Mouse (Mus musculus): ENCODE data around the gene Lfng. TPM values are rescaled to one million over a fixed set of nuclear protein-coding genes. Genes with fewer than 3 reads are reported as not detected.

Lfng gene
- total and polyA plus RNA-seq, 3 experiments: not detected

DNA sequence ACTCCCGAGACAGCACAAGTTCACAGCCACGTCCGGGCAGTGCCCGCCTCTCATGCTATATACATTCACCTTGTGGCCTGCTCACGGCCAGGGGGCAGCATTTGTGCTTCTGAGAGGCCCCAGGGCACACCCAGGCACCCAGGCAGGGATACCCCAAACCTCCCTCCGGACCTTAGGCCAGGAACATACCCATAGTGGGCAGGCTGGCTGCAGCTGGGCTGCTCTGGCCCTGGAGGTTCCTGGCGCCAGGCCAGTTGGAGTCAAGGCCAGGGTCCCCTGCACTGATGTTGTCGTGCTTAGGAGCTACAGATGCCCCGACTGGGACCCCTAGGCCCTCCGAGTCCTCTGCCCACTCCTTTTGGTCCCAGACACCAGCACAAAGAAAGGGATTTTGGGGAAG lies 14.4 kb downstream of the Lfng start:
- Histone ChIP-seq H3K4me2 (ENCODE audit: insufficient read depth, low read depth, poor library complexity, severe bottlenecking) (no peak overlapping the region), H3K4me1 (ENCODE audit: control insufficient read depth in 1 of 2, insufficient read depth in 2 of 2) (peaks cover 10 to 25% of the 10 kb centered on the region in 2 experiments), H3K27me3 (replicated peaks) (no peaks in the 10 kb centered on the region), H3K27ac (ENCODE audit: insufficient read depth, low read depth) (no peak overlapping the region), H3K4me3 (replicated peaks in 1 of 3; ENCODE audit: low read depth in 2 of 3, low read length in 2 of 3, poor library complexity in 1 of 3) (no peak overlapping the region), H3K36me3 (replicated peaks in 1 of 2; ENCODE audit: control insufficient read depth in 1 of 2, insufficient read depth in 1 of 2, low read length in 1 of 2) (peaks cover 0 to 8% of the 10 kb centered on the region in 2 experiments), H3K9ac (ENCODE audit: insufficient read depth, low read depth) (no peak overlapping the region), H3K9me3 (replicated peaks; ENCODE audit: low read length) (no peaks in the 10 kb centered on the region), H3K79me2 (replicated peaks; ENCODE audit: control insufficient read depth, extremely low read depth, insufficient read depth, poor library complexity, severe bottlenecking) (no peaks in the 10 kb centered on the region)
- no peak for TF ChIP-seq USF1 (IDR thresholded peaks at IDR 0.05; ENCODE audit: low read depth, low read length)
- TF ChIP-seq UBTF (IDR thresholded peaks at IDR 0.05; ENCODE audit: low read depth, low read length): no peak
- no peak for TF ChIP-seq ZC3H11A (IDR thresholded peaks at IDR 0.05; ENCODE audit: low read depth, low read length)
- no peak for TF ChIP-seq SMC3 (IDR thresholded peaks at IDR 0.05; ENCODE audit: low read depth, low read length)
- TF ChIP-seq CTCF (conservative IDR thresholded peaks at IDR 0.05 in 1 of 2, IDR thresholded peaks at IDR 0.05 in 1 of 2; ENCODE audit: low read depth in 2 of 2, low read length in 2 of 2): no peak
- TF ChIP-seq ZKSCAN1 (IDR thresholded peaks at IDR 0.05; ENCODE audit: borderline replicate concordance, low read depth, low read length): no peak
- TF ChIP-seq MAX (IDR thresholded peaks at IDR 0.05; ENCODE audit: low read length): no peak
- no peak for TF ChIP-seq ETS1 (conservative IDR thresholded peaks at IDR 0.05; ENCODE audit: low read depth, low read length)
- TF ChIP-seq ZNF384 (IDR thresholded peaks at IDR 0.05; ENCODE audit: low read depth, low read length): no peak
- no peak for TF ChIP-seq MYC (IDR thresholded peaks at IDR 0.05; ENCODE audit: low read depth, low read length)
- no peak for TF ChIP-seq MAZ (IDR thresholded peaks at IDR 0.05; ENCODE audit: low read depth, low read length)
- DNase-seq (ENCODE audit: extremely low read depth): no peak
- in situ Hi-C loops (cut with MboI; ENCODE audit: low pct_ligation_motif_present, low pct_unique_long_range_greater_than_20kb, low sequenced_read_pairs) (no loop called here), dilution Hi-C loops (cut with MboI; ENCODE audit: extremely low pct_ligation_motif_present, extremely low pct_unique_long_range_greater_than_20kb, low sequenced_read_pairs) (no loop called here)

DNA sequence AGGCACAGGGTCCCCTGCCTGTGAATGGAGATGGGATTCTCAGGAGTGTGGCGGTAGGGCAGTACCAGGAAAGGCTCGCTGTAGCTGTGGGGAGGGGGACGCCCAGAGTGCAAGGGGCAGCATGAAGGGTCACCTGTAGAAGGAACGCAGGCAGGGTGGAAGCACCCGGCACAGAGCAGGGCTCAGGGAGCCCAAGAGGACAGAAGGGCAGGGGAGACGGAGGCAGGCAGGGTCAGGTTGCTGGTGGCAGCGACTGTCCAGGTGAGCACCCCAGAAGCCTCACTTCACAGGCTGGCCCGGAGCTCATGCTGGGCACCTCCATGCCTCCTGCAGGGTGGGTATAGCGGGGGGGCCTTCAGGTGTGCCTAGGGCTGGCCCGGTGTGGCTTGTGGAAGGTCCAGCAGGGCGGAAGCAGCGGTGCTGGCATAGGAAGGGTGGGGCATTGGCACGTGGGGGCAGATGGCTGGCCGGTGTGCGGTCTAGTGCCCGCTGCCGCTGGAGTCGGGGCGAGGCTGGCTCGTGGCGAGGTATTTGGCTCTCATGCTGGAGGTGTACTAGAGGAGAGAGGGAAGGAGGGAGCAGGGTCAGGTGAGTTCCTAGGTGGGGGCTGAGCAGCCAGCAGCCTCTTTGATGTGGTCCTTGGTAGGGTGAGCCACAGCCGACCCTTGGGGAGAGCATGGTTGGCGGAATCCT lies 16.0 kb downstream of the Lfng start:
- H3K27me3 ChIP-seq (replicated peaks): no peaks in the 10 kb centered on the region
- H3K36me3 ChIP-seq (replicated peaks in 1 of 2; ENCODE audit: control insufficient read depth in 1 of 2, insufficient read depth in 1 of 2, low read length in 1 of 2): peaks cover 0 to 15% of the 10 kb centered on the region in 2 experiments
- H3K9ac ChIP-seq (ENCODE audit: insufficient read depth, low read depth): no peak overlapping the region
- H3K4me1 ChIP-seq (ENCODE audit: control insufficient read depth in 1 of 2, insufficient read depth in 2 of 2): peaks cover 0 to 9% of the 10 kb centered on the region in 2 experiments; a peak in 1 of 4 replicates
- no peak overlapping the region for H3K4me3 ChIP-seq (replicated peaks in 1 of 3; ENCODE audit: low read depth in 2 of 3, low read length in 2 of 3, poor library complexity in 1 of 3)
- TF ChIP-seq USF2 (conservative IDR thresholded peaks at IDR 0.05; ENCODE audit: low read depth, low read length) (no peak), E2F4 (IDR thresholded peaks at IDR 0.05; ENCODE audit: insufficient replicate concordance, low read depth, low read length) (no peak), MAX (IDR thresholded peaks at IDR 0.05; ENCODE audit: low read length) (no peak), MEF2A (IDR thresholded peaks at IDR 0.05; ENCODE audit: borderline replicate concordance, low read depth, low read length) (no peak), RAD21 (IDR thresholded peaks at IDR 0.05; ENCODE audit: low read depth, low read length) (no peak)
- in situ Hi-C loops (cut with MboI; ENCODE audit: low pct_ligation_motif_present, low pct_unique_long_range_greater_than_20kb, low sequenced_read_pairs): no loop called here
- dilution Hi-C loops (cut with MboI; ENCODE audit: extremely low pct_ligation_motif_present, extremely low pct_unique_long_range_greater_than_20kb, low sequenced_read_pairs): no loop called here
- no peak overlapping the region for H3K4me2 ChIP-seq (ENCODE audit: insufficient read depth, low read depth, poor library complexity, severe bottlenecking)
- peaks cover 4% of the 10 kb centered on the region for H3K9me3 ChIP-seq (replicated peaks; ENCODE audit: low read length)
- no peak overlapping the region for H3K27ac ChIP-seq (ENCODE audit: insufficient read depth, low read depth)
- no peaks in the 10 kb centered on the region for H3K79me2 ChIP-seq (replicated peaks; ENCODE audit: control insufficient read depth, extremely low read depth, insufficient read depth, poor library complexity, severe bottlenecking)
- no peak for DNase-seq (ENCODE audit: extremely low read depth)

Measured in CH12.LX (cell line).